ENCODE assay signal across 8 mouse cellular contexts in the genomic region with DNA sequence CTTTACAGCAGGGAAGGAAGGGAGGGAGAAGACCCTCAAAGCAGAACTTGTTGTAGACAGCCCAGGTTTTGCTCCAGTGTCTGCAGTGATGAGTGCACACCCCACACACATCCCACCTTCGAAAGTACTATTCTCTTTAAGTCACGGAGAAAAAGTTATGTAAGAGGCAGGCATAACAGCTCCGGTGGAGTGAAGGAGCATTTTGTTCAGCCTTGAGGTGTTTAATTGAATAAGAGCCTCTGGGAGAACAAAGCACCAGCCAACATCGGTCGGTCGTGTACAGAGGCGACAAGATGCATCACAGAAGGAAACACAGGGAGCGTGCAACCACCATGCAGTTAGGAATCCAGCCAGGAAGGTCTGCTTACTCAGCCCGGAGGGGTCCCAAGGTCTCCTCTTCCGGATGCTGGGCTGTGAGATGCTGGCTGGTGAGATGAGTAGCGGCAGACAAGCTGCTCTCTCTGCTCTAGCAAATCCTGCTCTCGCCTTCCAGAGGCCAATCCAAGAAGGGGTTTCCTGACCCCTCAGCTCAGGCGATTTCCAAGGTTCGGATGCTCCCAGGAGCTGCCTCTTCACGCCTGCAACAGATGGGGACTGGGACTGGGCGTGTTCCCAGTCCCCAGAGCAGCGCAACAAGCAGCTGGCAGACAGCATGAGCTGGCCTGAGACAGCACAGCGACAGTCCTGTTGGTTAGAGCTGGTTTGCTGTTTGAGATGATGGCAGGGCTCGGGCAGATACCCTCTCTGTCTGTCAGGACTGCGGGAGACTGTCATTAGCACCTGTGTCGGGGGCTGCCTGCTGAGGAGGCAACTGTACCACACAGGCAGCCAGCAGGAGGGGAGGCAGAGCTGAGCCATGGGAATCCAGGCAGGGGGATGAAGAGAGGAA. TPM values are rescaled to one million over a fixed set of nuclear protein-coding genes. Genes with fewer than 3 reads are reported as not detected.
DNase-seq lines count a peak whose midpoint lies in the region; ATAC-seq lines count a peak whose summit lies in the region.

No protein-coding gene starts in this region.

- no peaks in the 10 kb centered on the region for H3K36me3 ChIP-seq in forebrain, embryonic 11.5 days (ENCODE audit: control insufficient read depth, insufficient read depth, low read length)
- H3K36me3 ChIP-seq in neural tube, embryonic 11.5 days (ENCODE audit: control insufficient read depth, insufficient read depth, low read length), result no peaks in the 10 kb centered on the region

- ATAC-seq in frontal cortex, adult (ENCODE audit: low TSS enrichment), result peak; percentile 46
- peak; percentile 53; the same call in 1 of the 2 replicates for ATAC-seq in forebrain, embryonic 11.5 days (replicated peaks; ENCODE audit: low FRiP score)
- no peak for ATAC-seq in neural tube, embryonic 11.5 days (ENCODE audit: insufficient read depth, low FRiP score, low TSS enrichment)

- 26% methylated on average over 21 of the region's 21 CpGs for WGBS in forebrain, embryonic 11.5 days
- 22% methylated on average over 21 of the region's 21 CpGs for WGBS in neural tube, embryonic 11.5 days

- H3K9me3 ChIP-seq in forebrain, embryonic 11.5 days (ENCODE audit: control insufficient read depth, low read length), result no peaks in the 10 kb centered on the region
- no peaks in the 10 kb centered on the region for H3K9me3 ChIP-seq in neural tube, embryonic 11.5 days (ENCODE audit: control insufficient read depth, low read length)

- no peak overlapping the region for H3K27ac ChIP-seq in forebrain, embryonic 11.5 days (ENCODE audit: low read depth, low read length)
- no peak overlapping the region for H3K27ac ChIP-seq in neural tube, embryonic 11.5 days (ENCODE audit: low read depth, low read length)

- H3K9ac ChIP-seq in forebrain, embryonic 11.5 days (ENCODE audit: low read length), result peak overlapping the region; percentile 12; the same call in 1 of the 2 replicates
- peak overlapping the region; percentile 29; the same call in 1 of the 2 replicates for H3K9ac ChIP-seq in neural tube, embryonic 11.5 days (ENCODE audit: low read length)

- H3K27me3 ChIP-seq in forebrain, embryonic 11.5 days (ENCODE audit: control insufficient read depth, insufficient read depth, low read length), result no peaks in the 10 kb centered on the region
- H3K27me3 ChIP-seq in neural tube, embryonic 11.5 days (ENCODE audit: control insufficient read depth, insufficient read depth, low read length), result no peaks in the 10 kb centered on the region

- no peak overlapping the region for H3K4me3 ChIP-seq in forebrain, embryonic 11.5 days (ENCODE audit: low read depth, low read length)
- no peak overlapping the region for H3K4me3 ChIP-seq in neural tube, embryonic 11.5 days (ENCODE audit: low read depth, low read length)

- no peak for DNase-seq in frontal cortex, postnatal 25 days (ENCODE audit: low spot score in 2 of 2)
- DNase-seq in brain, adult 2 months (ENCODE audit: low read depth, low spot score), result peak; percentile 87
- no peak for DNase-seq in forebrain, embryonic 11.5 days (ENCODE audit: low spot score)
- peak; percentile 73 for DNase-seq in layer of hippocampus, adult 9-11 months
- peak; percentile 43 for DNase-seq in neural tube, embryonic 11.5 days (ENCODE audit: low spot score)
- no peak for DNase-seq in natural killer cell, adult 2 months (ENCODE audit: low spot score in 2 of 2)
- no peak for DNase-seq in spleen, postnatal 36 days (ENCODE audit: low spot score in 2 of 2)

- H3K4me1 ChIP-seq in forebrain, embryonic 11.5 days (replicated peaks; ENCODE audit: control insufficient read depth, insufficient read depth, low read length), result peaks cover 7% of the 10 kb centered on the region; the same call in 1 of the 2 replicates
- peaks cover 10% of the 10 kb centered on the region; the same call in 1 of the 2 replicates for H3K4me1 ChIP-seq in neural tube, embryonic 11.5 days (ENCODE audit: control insufficient read depth, insufficient read depth, low read length)

- no peak overlapping the region for H3K4me2 ChIP-seq in forebrain, embryonic 11.5 days (ENCODE audit: low read depth, low read length, severe bottlenecking)
- H3K4me2 ChIP-seq in neural tube, embryonic 11.5 days (ENCODE audit: low read depth), result no peak overlapping the region

RNA-seq across cellular contexts. Expression of a gene that starts 41.3 kb away (rescaled TPM):
- 51.9 and 54.4 TPM in 2 replicates for polyA plus RNA-seq in forebrain, embryonic 11.5 days (2014; fragmentation: Nextera tagmentation; extraction: Ambion mirVana)
- polyA plus RNA-seq in neural tube, embryonic 11.5 days (2014; fragmentation: Nextera tagmentation; extraction: Ambion mirVana), result 52.9 and 59.1 TPM in 2 replicates

Comparison
In these comparisons a context has a peak if more than half of its experiments do, and no peak if none do; other contexts are left out.
1. DNase-seq: peak in brain, adult 2 months (single experiment), layer of hippocampus, adult 9-11 months (single experiment) and neural tube, embryonic 11.5 days (single experiment); none in frontal cortex, postnatal 25 days (0 of 2), forebrain, embryonic 11.5 days (single experiment), natural killer cell, adult 2 months (0 of 2) and spleen, postnatal 36 days (0 of 2).